Mouse (Mus musculus): ENCODE data around the gene Cubn. TPM values are rescaled to one million over a fixed set of nuclear protein-coding genes. Genes with fewer than 3 reads are reported as not detected.
A peak's percentile ranks its signal among the peaks of the same experiment; 100 is the strongest.

Cubn gene
- polyA plus RNA-seq, 1 experiment = 0.17 TPM

- WGBS = 50% methylated on average over 3 of the region's 3 CpGs
These were observed 74.7 kb downstream of the Cubn start for GRCm38 (mm10) chr2:13416765-13417524.

GRCm38 (mm10) chr2:13413520-13414178 lies 78.0 kb downstream of the Cubn start:
- peaks cover 24% of the 10 kb centered on the region for H3K4me1 ChIP-seq (ENCODE audit: control insufficient read depth, insufficient read depth, low read length)
- no peak overlapping the region for H3K4me3 ChIP-seq (replicated peaks; ENCODE audit: extremely low read depth, low read depth, low read length)
- WGBS = 18% methylated on average over 4 of the region's 4 CpGs
- DNase-seq = no peak
- TF ChIP-seq CTCF (IDR thresholded peaks at IDR 0.05; ENCODE audit: insufficient read depth, low read length) = no peak
- TF ChIP-seq POLR2A (IDR thresholded peaks at IDR 0.05; ENCODE audit: borderline replicate concordance, extremely low read depth, low read depth, low read length) = no peak

More at GRCm38 (mm10) chr2:13416765-13417524, 74.7 kb downstream of the Cubn start:
- DNase-seq = no peak
- Histone ChIP-seq H3K4me3 (replicated peaks; ENCODE audit: extremely low read depth, low read depth, low read length) (no peak overlapping the region), H3K4me1 (ENCODE audit: control insufficient read depth, insufficient read depth, low read length) (peaks cover 18% of the 10 kb centered on the region)
- TF ChIP-seq POLR2A (IDR thresholded peaks at IDR 0.05; ENCODE audit: borderline replicate concordance, extremely low read depth, low read depth, low read length) (no peak), CTCF (IDR thresholded peaks at IDR 0.05; ENCODE audit: insufficient read depth, low read length) (no peak)

- TF ChIP-seq POLR2A (IDR thresholded peaks at IDR 0.05; ENCODE audit: borderline replicate concordance, extremely low read depth, low read depth, low read length) = no peak
- no peak for TF ChIP-seq CTCF (IDR thresholded peaks at IDR 0.05; ENCODE audit: insufficient read depth, low read length)
- H3K4me3 ChIP-seq (replicated peaks; ENCODE audit: extremely low read depth, low read depth, low read length) = no peak overlapping the region
- H3K4me1 ChIP-seq (ENCODE audit: control insufficient read depth, insufficient read depth, low read length) = peaks cover 34% of the 10 kb centered on the region
- no peak for DNase-seq
- 39% methylated on average over 5 of the region's 5 CpGs for WGBS
These were observed 81.0 kb downstream of the Cubn start for GRCm38 (mm10) chr2:13410660-13411059.

- no peak overlapping the region for H3K4me3 ChIP-seq (replicated peaks; ENCODE audit: extremely low read depth, low read depth, low read length)
- 67% methylated on average over 2 of the region's 2 CpGs for WGBS
- H3K4me1 ChIP-seq (ENCODE audit: control insufficient read depth, insufficient read depth, low read length) = peaks cover 31% of the 10 kb centered on the region
- TF ChIP-seq POLR2A (IDR thresholded peaks at IDR 0.05; ENCODE audit: borderline replicate concordance, extremely low read depth, low read depth, low read length) (no peak), CTCF (IDR thresholded peaks at IDR 0.05; ENCODE audit: insufficient read depth, low read length) (no peak)
- no peak for DNase-seq
These were observed 81.7 kb downstream of the Cubn start for GRCm38 (mm10) chr2:13409767-13410519.

GRCm38 (mm10) chr2:13408333-13408732 lies 83.3 kb downstream of the Cubn start:
- 60% methylated on average over 3 of the region's 3 CpGs for WGBS
- no peak for TF ChIP-seq POLR2A (IDR thresholded peaks at IDR 0.05; ENCODE audit: borderline replicate concordance, extremely low read depth, low read depth, low read length)
- Histone ChIP-seq H3K4me1 (ENCODE audit: control insufficient read depth, insufficient read depth, low read length) (peaks cover 18% of the 10 kb centered on the region), H3K4me3 (replicated peaks; ENCODE audit: extremely low read depth, low read depth, low read length) (no peak overlapping the region)
- no peak for DNase-seq

- TF ChIP-seq CTCF (IDR thresholded peaks at IDR 0.05; ENCODE audit: insufficient read depth, low read length) (no peak), POLR2A (IDR thresholded peaks at IDR 0.05; ENCODE audit: borderline replicate concordance, extremely low read depth, low read depth, low read length) (no peak)
- DNase-seq = no peak
- Histone ChIP-seq H3K4me1 (ENCODE audit: control insufficient read depth, insufficient read depth, low read length) (peaks cover 18% of the 10 kb centered on the region), H3K4me3 (replicated peaks; ENCODE audit: extremely low read depth, low read depth, low read length) (no peak overlapping the region)
These were observed 83.9 kb downstream of the Cubn start for GRCm38 (mm10) chr2:13407698-13408097.

- Histone ChIP-seq H3K4me1 (ENCODE audit: control insufficient read depth, insufficient read depth, low read length) (peaks cover 16% of the 10 kb centered on the region), H3K4me3 (replicated peaks; ENCODE audit: extremely low read depth, low read depth, low read length) (no peak overlapping the region)
- DNase-seq = no peak
- 26% methylated on average over 5 of the region's 5 CpGs for WGBS
- no peak for TF ChIP-seq POLR2A (IDR thresholded peaks at IDR 0.05; ENCODE audit: borderline replicate concordance, extremely low read depth, low read depth, low read length)
These were observed 84.3 kb downstream of the Cubn start for GRCm38 (mm10) chr2:13407272-13407671.

GRCm38 (mm10) chr2:13404986-13405678 lies 86.5 kb downstream of the Cubn start:
- 58% methylated on average over 5 of the region's 5 CpGs for WGBS
- H3K4me1 ChIP-seq (ENCODE audit: control insufficient read depth, insufficient read depth, low read length) = peaks cover 12% of the 10 kb centered on the region

GRCm38 (mm10) chr2:13400831-13401230 lies 90.8 kb downstream of the Cubn start:
- no peak for DNase-seq
- H3K4me1 ChIP-seq (ENCODE audit: control insufficient read depth, insufficient read depth, low read length) = peaks cover 13% of the 10 kb centered on the region
- no peak overlapping the region for H3K4me3 ChIP-seq (replicated peaks; ENCODE audit: extremely low read depth, low read depth, low read length)
- 79% methylated on average over 6 of the region's 6 CpGs for WGBS
- no peak for TF ChIP-seq CTCF (IDR thresholded peaks at IDR 0.05; ENCODE audit: insufficient read depth, low read length)
- TF ChIP-seq POLR2A (IDR thresholded peaks at IDR 0.05; ENCODE audit: borderline replicate concordance, extremely low read depth, low read depth, low read length) = 0 out of 2 replicates have a peak, but pooled peaks have one; percentile 4

More at GRCm38 (mm10) chr2:13404986-13405678, 86.5 kb downstream of the Cubn start:
- TF ChIP-seq CTCF (IDR thresholded peaks at IDR 0.05; ENCODE audit: insufficient read depth, low read length) = no peak
- TF ChIP-seq POLR2A (IDR thresholded peaks at IDR 0.05; ENCODE audit: borderline replicate concordance, extremely low read depth, low read depth, low read length) = no peak
- no peak for DNase-seq
- no peak overlapping the region for H3K4me3 ChIP-seq (replicated peaks; ENCODE audit: extremely low read depth, low read depth, low read length)
